Mouse (Mus musculus) urinary bladder, postnatal 0 days (tissue): ENCODE measurements around the gene Klri2. TPM values are rescaled to one million over a fixed set of nuclear protein-coding genes. Genes with fewer than 3 reads are reported as not detected.

Experiments used
- microRNA-seq: library from miRNA; unstranded; fragments of <30 nt; microRNA quantifications from one replicate; pipeline ENCODE4, GENCODE M21; 2016
- polyA plus RNA-seq: library from polyadenylated mRNA; unstranded; fragments of >200 nt; fragmentation: Nextera tagmentation; extraction: Ambion mirVana; gene quantifications from 2 replicates; pipeline ENCODE4 v1.2.1, GENCODE M21; 2015

The Klri2 gene
- not detected in 2 replicates for polyA plus RNA-seq

GRCm38 (mm10) chr6:129740069-129740721, at the start of gene Klri2:
Klri2 (minus strand) TSS chr6:129740484.

DNA sequence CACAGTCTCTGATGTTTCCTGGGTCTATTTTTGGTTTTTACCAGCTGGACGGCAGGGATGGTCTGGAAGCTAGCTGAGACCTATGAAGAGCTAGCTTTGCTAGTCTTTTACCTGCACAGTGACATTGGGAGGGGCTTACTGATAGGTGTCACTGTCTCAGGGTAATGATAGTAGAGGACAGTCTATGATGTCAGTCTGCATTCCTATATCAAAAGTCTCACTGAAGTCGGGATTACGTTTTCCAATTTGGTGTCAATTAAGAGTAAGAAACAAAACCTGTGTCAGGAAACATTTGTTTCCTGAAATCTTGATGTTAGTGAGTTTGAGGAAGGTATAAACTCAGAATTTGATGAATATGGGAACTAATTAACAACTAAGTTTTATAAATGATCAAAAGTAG, 43.9 kb upstream of the Klri2 start, which contains the start of gene Gm156:
Gene Gm156, minus strand, starts transcription at position 101 of the 400 bp plus-strand sequence.

GRCm38 (mm10) chr6:129717032-129717431, 23.3 kb downstream of the Klri2 start, which contains the start of gene Klri1:
Klri1 (minus strand) TSS chr6:129717132.

Small RNAs within 50 kb of the gene (microRNA-seq; reads per million reads assigned to microRNA genes)
- not detected for gene Mir680-1

Other genes starting within 250 kb of the Klri2 start
- 1.4 and 16.2 TPM in 2 replicates for gene Olr1, start 233.3 kb downstream of the Klri2 start, polyA plus RNA-seq
- not detected in 2 replicates for gene Tmem52b, start 227.9 kb downstream of the Klri2 start, polyA plus RNA-seq
- gene Gabarapl1, start 207.3 kb downstream of the Klri2 start, polyA plus RNA-seq: 41.1 and 44.2 TPM in 2 replicates
- not detected in 2 replicates for gene Klre1, start 162.6 kb downstream of the Klri2 start, polyA plus RNA-seq
- not detected in 2 replicates for gene Klrd1, start 148.7 kb downstream of the Klri2 start, polyA plus RNA-seq
- not detected in 2 replicates for gene Klrk1, start 116.6 kb downstream of the Klri2 start, polyA plus RNA-seq
- not detected in 2 replicates for gene Klrc3, start 97.1 kb downstream of the Klri2 start, polyA plus RNA-seq
- not detected in 2 replicates for gene Klrc2, start 79.8 kb downstream of the Klri2 start, polyA plus RNA-seq
- gene Klrc1, start 61.5 kb downstream of the Klri2 start, polyA plus RNA-seq: not detected in 2 replicates
- not detected in 2 replicates for gene Klri1, start 23.4 kb downstream of the Klri2 start, polyA plus RNA-seq
- not detected in 2 replicates for gene Gm156, start 43.8 kb upstream of the Klri2 start, polyA plus RNA-seq
- not detected in 2 replicates for gene Gm17631, start 122.2 kb upstream of the Klri2 start, polyA plus RNA-seq
- gene Klra17, start 136.2 kb upstream of the Klri2 start, polyA plus RNA-seq: not detected in 2 replicates
- not detected in 2 replicates for gene Klra5, start 177.2 kb upstream of the Klri2 start, polyA plus RNA-seq